Mouse (Mus musculus) stomach, embryonic 15.5 days (tissue): ENCODE data around the gene Ugcg. TPM values are rescaled to one million over a fixed set of nuclear protein-coding genes. Genes with fewer than 3 reads are reported as not detected.
A peak's percentile ranks its signal among the peaks of the same experiment; 100 is the strongest.

Experiments
- ATAC-seq: fragments of 200-750 bp; cut with Nextera tagmentation; 2 replicates; pipeline ENCODE4 v1.8.0; 2017; ENCODE audit warnings: low read depth, moderate number of reproducible peaks, moderate TSS enrichment; ENCODE audit not compliant: insufficient read depth, low FRiP score
- H3K27ac ChIP-seq: fragments of 300-500 bp; sonication (generic); 2 replicates; pipeline ENCODE4 v1.5.1; 2015; ENCODE audit warnings: mild to moderate bottlenecking, inconsistent platforms
- H3K27me3 ChIP-seq: fragments of 300-500 bp; sonication (generic); replicated peaks from 2 replicates; pipeline ENCODE4 v1.6.1; 2015; ENCODE audit warnings: inconsistent platforms
- H3K36me3 ChIP-seq: fragments of 300-500 bp; sonication (generic); 2 replicates; pipeline ENCODE4 v1.6.1; 2015; ENCODE audit warnings: inconsistent platforms
- H3K4me1 ChIP-seq: fragments of 300-500 bp; sonication (generic); 2 replicates; pipeline ENCODE4 v1.6.1; 2015; ENCODE audit warnings: inconsistent platforms
- H3K4me2 ChIP-seq: fragments of 300-500 bp; sonication (generic); 2 replicates; pipeline ENCODE4 v1.6.1; 2015; ENCODE audit warnings: mild to moderate bottlenecking, inconsistent platforms
- H3K4me3 ChIP-seq: fragments of 300-500 bp; sonication (generic); replicated peaks from 2 replicates; pipeline ENCODE4 v1.5.1; 2015; ENCODE audit warnings: inconsistent platforms
- H3K9ac ChIP-seq: fragments of 300-500 bp; sonication (generic); 2 replicates; pipeline ENCODE4 v1.6.1; 2015; ENCODE audit warnings: inconsistent platforms
- H3K9me3 ChIP-seq: fragments of 300-500 bp; sonication (generic); 2 replicates; pipeline ENCODE4 v1.6.1; 2016; ENCODE audit warnings: inconsistent platforms
- WGBS: fragments of 180-500 bp; shearing (Covaris S2); methylation state at CpG from one replicate; pipeline ENCODE4 v1.1.7; 2015; 5-methylcytosine and 5-hydroxymethylcytosine counted together
- polyA plus RNA-seq: library from polyadenylated mRNA; unstranded; fragments of >200 nt; fragmentation: Nextera tagmentation; extraction: Ambion mirVana; gene quantifications from 2 replicates; pipeline ENCODE4 v1.2.1, GENCODE M21; 2015

The Ugcg gene
- 9.7 and 11.4 TPM in 2 replicates for polyA plus RNA-seq

- ATAC-seq: peak; percentile 93
- Histone ChIP-seq H3K27ac (peak within 1 kb of the TSS; percentile 97), H3K27me3 (no peaks in the 10 kb centered on the region), H3K36me3 (no peaks in the 10 kb centered on the region), H3K9ac (peak within 1 kb of the TSS; percentile 98), H3K4me3 (peak within 1 kb of the TSS; percentile 95), H3K4me1 (0 out of 2 replicates have a peak, but pooled peaks cover 2% of the 10 kb centered on the region), H3K9me3 (no peaks in the 10 kb centered on the region), H3K4me2 (peak within 1 kb of the TSS; percentile 65)
- under 1% methylated on average over 65 of the region's 99 CpGs for WGBS
Observed at GRCm38 (mm10) chr4:59188802-59189545, at the start of gene Ugcg. Gene Ugcg, plus strand, starts transcription at chr4:59189257.

- ATAC-seq: no peak
- no peak overlapping the region for H3K4me2 ChIP-seq
- H3K36me3 ChIP-seq: no peaks in the 10 kb centered on the region
- WGBS: 59% methylated on average over 5 of the region's 5 CpGs
- H3K4me3 ChIP-seq: no peak overlapping the region
- H3K27me3 ChIP-seq: no peaks in the 10 kb centered on the region
- H3K9ac ChIP-seq: no peak overlapping the region
- H3K27ac ChIP-seq: no peak overlapping the region
- H3K9me3 ChIP-seq: no peaks in the 10 kb centered on the region
- H3K4me1 ChIP-seq: 0 out of 2 replicates have a peak, but pooled peaks cover 2% of the 10 kb centered on the region
Observed at GRCm38 (mm10) chr4:59149043-59149442, 40.0 kb upstream of the Ugcg start.

- H3K27me3 ChIP-seq: no peaks in the 10 kb centered on the region
- no peak for ATAC-seq
- H3K4me1 ChIP-seq: 0 out of 2 replicates have a peak, but pooled peaks cover 2% of the 10 kb centered on the region
- WGBS: 48% methylated on average over 5 of the region's 5 CpGs
- H3K9ac ChIP-seq: no peak overlapping the region
- H3K4me2 ChIP-seq: no peak overlapping the region
- no peaks in the 10 kb centered on the region for H3K36me3 ChIP-seq
- H3K27ac ChIP-seq: no peak overlapping the region
- no peaks in the 10 kb centered on the region for H3K9me3 ChIP-seq
- H3K4me3 ChIP-seq: no peak overlapping the region
Observed at GRCm38 (mm10) chr4:59150907-59151306, 38.1 kb upstream of the Ugcg start.

- 0 out of 2 replicates have a peak, but pooled peaks cover 2% of the 10 kb centered on the region for H3K4me1 ChIP-seq
- no peak overlapping the region for H3K9ac ChIP-seq
- no peak overlapping the region for H3K4me2 ChIP-seq
- no peaks in the 10 kb centered on the region for H3K36me3 ChIP-seq
- H3K9me3 ChIP-seq: no peaks in the 10 kb centered on the region
- no peaks in the 10 kb centered on the region for H3K27me3 ChIP-seq
- H3K4me3 ChIP-seq: no peak overlapping the region
- no peak for ATAC-seq
- no peak overlapping the region for H3K27ac ChIP-seq
- 71% methylated on average over 1 of the region's 1 CpGs for WGBS
Observed at GRCm38 (mm10) chr4:59151953-59152352, 37.1 kb upstream of the Ugcg start.

- Histone ChIP-seq H3K9me3 (no peaks in the 10 kb centered on the region), H3K9ac (no peak overlapping the region), H3K27ac (no peak overlapping the region), H3K4me2 (no peak overlapping the region), H3K27me3 (no peaks in the 10 kb centered on the region), H3K36me3 (no peaks in the 10 kb centered on the region), H3K4me3 (no peak overlapping the region), H3K4me1 (no peaks in the 10 kb centered on the region; the same call in 1 of the 2 replicates)
- no peak for ATAC-seq
- 27% methylated on average over 7 of the region's 7 CpGs for whole genome bisulfite sequencing
Observed at GRCm38 (mm10) chr4:59156897-59157592, 32.0 kb upstream of the Ugcg start.

GRCm38 (mm10) chr4:59157654-59158053 lies 31.4 kb upstream of the Ugcg start:
- no peak for ATAC-seq
- Histone ChIP-seq H3K9me3 (no peaks in the 10 kb centered on the region), H3K36me3 (no peaks in the 10 kb centered on the region), H3K4me2 (no peak overlapping the region), H3K4me1 (no peaks in the 10 kb centered on the region; the same call in 1 of the 2 replicates), H3K27me3 (no peaks in the 10 kb centered on the region), H3K9ac (no peak overlapping the region), H3K4me3 (no peak overlapping the region), H3K27ac (no peak overlapping the region)
- WGBS: 62% methylated on average over 2 of the region's 2 CpGs

- no peaks in the 10 kb centered on the region; the same call in 1 of the 2 replicates for H3K4me1 ChIP-seq
- no peaks in the 10 kb centered on the region for H3K36me3 ChIP-seq
- H3K9me3 ChIP-seq: no peaks in the 10 kb centered on the region
- H3K4me2 ChIP-seq: no peak overlapping the region
- H3K4me3 ChIP-seq: no peak overlapping the region
- WGBS: 81% methylated on average over 5 of the region's 5 CpGs
- no peak for ATAC-seq
- H3K27me3 ChIP-seq: no peaks in the 10 kb centered on the region
- H3K9ac ChIP-seq: no peak overlapping the region
- no peak overlapping the region for H3K27ac ChIP-seq
Observed at GRCm38 (mm10) chr4:59160289-59160688, 28.8 kb upstream of the Ugcg start.

- H3K27ac ChIP-seq: no peak overlapping the region
Observed at GRCm38 (mm10) chr4:59160959-59161670, 27.9 kb upstream of the Ugcg start.

GRCm38 (mm10) chr4:59164034-59164433 lies 25.0 kb upstream of the Ugcg start:
- Histone ChIP-seq H3K4me3 (no peak overlapping the region), H3K36me3 (no peaks in the 10 kb centered on the region), H3K4me2 (no peak overlapping the region), H3K4me1 (no peaks in the 10 kb centered on the region), H3K9me3 (no peaks in the 10 kb centered on the region), H3K27ac (no peak overlapping the region), H3K27me3 (no peaks in the 10 kb centered on the region), H3K9ac (no peak overlapping the region)
- no peak for ATAC-seq
- 72% methylated on average over 2 of the region's 2 CpGs for WGBS

More at GRCm38 (mm10) chr4:59160959-59161670, 27.9 kb upstream of the Ugcg start:
- no peaks in the 10 kb centered on the region for H3K9me3 ChIP-seq
- no peaks in the 10 kb centered on the region for H3K27me3 ChIP-seq
- no peaks in the 10 kb centered on the region; the same call in 1 of the 2 replicates for H3K4me1 ChIP-seq
- WGBS: 58% methylated on average over 8 of the region's 8 CpGs
- H3K9ac ChIP-seq: no peak overlapping the region
- no peaks in the 10 kb centered on the region for H3K36me3 ChIP-seq
- ATAC-seq: no peak
- H3K4me2 ChIP-seq: no peak overlapping the region
- H3K4me3 ChIP-seq: no peak overlapping the region

GRCm38 (mm10) chr4:59167251-59167847 lies 21.7 kb upstream of the Ugcg start:
- no peak overlapping the region for H3K9ac ChIP-seq
- no peak overlapping the region for H3K27ac ChIP-seq
- no peaks in the 10 kb centered on the region for H3K27me3 ChIP-seq
- H3K4me2 ChIP-seq: no peak overlapping the region
- no peak overlapping the region for H3K4me3 ChIP-seq
- H3K9me3 ChIP-seq: no peaks in the 10 kb centered on the region
- no peaks in the 10 kb centered on the region for H3K4me1 ChIP-seq
- no peak for ATAC-seq
- H3K36me3 ChIP-seq: no peaks in the 10 kb centered on the region
- WGBS: 87% methylated on average over 2 of the region's 2 CpGs

GRCm38 (mm10) chr4:59169981-59170380 lies 19.1 kb upstream of the Ugcg start:
- Histone ChIP-seq H3K4me2 (no peak overlapping the region), H3K36me3 (no peaks in the 10 kb centered on the region), H3K27ac (no peak overlapping the region), H3K27me3 (no peaks in the 10 kb centered on the region), H3K4me3 (no peak overlapping the region), H3K9me3 (no peaks in the 10 kb centered on the region), H3K4me1 (no peaks in the 10 kb centered on the region), H3K9ac (no peak overlapping the region)
- WGBS: 74% methylated on average over 5 of the region's 5 CpGs
- no peak for ATAC-seq
